Mouse (Mus musculus) left cerebral cortex, adult 18-20 months (tissue): ENCODE data around the gene Cacnb4. TPM values are rescaled to one million over a fixed set of nuclear protein-coding genes. Genes with fewer than 3 reads are reported as not detected.
A peak's percentile ranks its signal among the peaks of the same experiment; 100 is the strongest.

Experiments
- DNase-seq, 2 experiments: peaks; one replicate each; pipeline ENCODE4 v3.0.0; 2021 to 2022; ENCODE audit warnings: low spot score in 2 of 2, mixed read lengths in 1 of 2
- total RNA-seq, 2 experiments: library from RNA; stranded (reverse); gene quantifications; 2 replicates each; pipeline ENCODE4 v1.2.3; 2021

The Cacnb4 gene
- total RNA-seq, 2 experiments from 2014 or later: 159 to 162 TPM

GRCm38 (mm10) chr2:52525876-52526592, 150.6 kb downstream of the Cacnb4 start:
- no peak for DNase-seq

- no peak for DNase-seq
These were observed 153.4 kb downstream of the Cacnb4 start for GRCm38 (mm10) chr2:52523056-52523715.

GRCm38 (mm10) chr2:52521012-52521411, 155.6 kb downstream of the Cacnb4 start:
- no peak for DNase-seq

GRCm38 (mm10) chr2:52518740-52519139, 157.9 kb downstream of the Cacnb4 start:
- DNase-seq: no peak

GRCm38 (mm10) chr2:52516534-52516933, 160.1 kb downstream of the Cacnb4 start:
- DNase-seq: no peak

- no peak for DNase-seq
These were observed 163.7 kb downstream of the Cacnb4 start for GRCm38 (mm10) chr2:52512865-52513388.

GRCm38 (mm10) chr2:52512206-52512605, 164.4 kb downstream of the Cacnb4 start:
- no peak for DNase-seq

GRCm38 (mm10) chr2:52511799-52512198, 164.8 kb downstream of the Cacnb4 start:
- no peak for DNase-seq

GRCm38 (mm10) chr2:52509779-52510500, 166.7 kb downstream of the Cacnb4 start:
- DNase-seq: no peak

GRCm38 (mm10) chr2:52505164-52505563, 171.5 kb downstream of the Cacnb4 start:
- no peak for DNase-seq

- no peak for DNase-seq
These were observed 171.9 kb downstream of the Cacnb4 start for GRCm38 (mm10) chr2:52504762-52505161.

GRCm38 (mm10) chr2:52499849-52500262, 176.8 kb downstream of the Cacnb4 start:
- peak; percentile 36 to 51 for DNase-seq

- DNase-seq: no peak
These were observed 177.5 kb downstream of the Cacnb4 start for GRCm38 (mm10) chr2:52499101-52499537.

- DNase-seq: no peak
These were observed 181.4 kb downstream of the Cacnb4 start for GRCm38 (mm10) chr2:52495097-52495694.

- no peak for DNase-seq
These were observed 182.4 kb downstream of the Cacnb4 start for GRCm38 (mm10) chr2:52494274-52494673.

GRCm38 (mm10) chr2:52492867-52493266, 183.8 kb downstream of the Cacnb4 start:
- DNase-seq: no peak

- DNase-seq: no peak
These were observed 186.8 kb downstream of the Cacnb4 start for GRCm38 (mm10) chr2:52489840-52490239.

- no peak for DNase-seq
These were observed 193.1 kb downstream of the Cacnb4 start for GRCm38 (mm10) chr2:52483496-52483895.

GRCm38 (mm10) chr2:52480476-52480875, 196.2 kb downstream of the Cacnb4 start:
- DNase-seq: no peak

GRCm38 (mm10) chr2:52478501-52478900, 198.1 kb downstream of the Cacnb4 start:
- no peak for DNase-seq

GRCm38 (mm10) chr2:52477550-52477907, 199.1 kb downstream of the Cacnb4 start:
- no peak for DNase-seq
